Mouse (Mus musculus) large intestine, adult 2 months (tissue): ENCODE measurements at regions not wholly inside any gene's neighbourhood (a gene's known extent, or its start where the extent isn't known, plus 50 kb on each side); places are given as distances from the start of the nearest gene placed in this dataset.

Experiments used
- DNase-seq: peaks from one replicate; pipeline ENCODE4 v3.0.0-alpha.2; 2012; ENCODE audit warnings: low read depth, low spot score
- WGBS: fragments of 180-500 bp; shearing (Covaris S2); methylation state at CpG from one replicate; pipeline ENCODE4 v1.1.7; 2018; 5-methylcytosine and 5-hydroxymethylcytosine counted together

DNA sequence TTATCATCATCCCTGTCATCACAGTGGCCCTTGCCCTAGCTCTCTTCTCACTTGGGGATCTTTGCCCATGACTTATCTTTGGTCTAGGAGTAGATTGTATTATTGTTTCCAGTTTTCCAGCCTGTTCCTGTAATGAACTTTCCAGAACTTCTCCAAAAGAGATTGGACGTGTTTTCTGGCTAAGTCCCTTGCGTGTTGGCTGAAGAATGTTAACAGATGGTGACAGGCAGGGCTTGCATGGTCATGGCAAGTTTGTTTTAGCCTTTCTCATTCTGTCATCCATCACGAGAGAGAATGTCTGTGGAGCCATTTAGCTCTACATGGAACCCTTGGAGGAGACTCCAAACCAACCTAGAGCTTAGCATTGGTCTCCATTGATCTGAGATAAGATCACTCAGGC lies 123.2 kb upstream of the Adra1d start:
- no peak for DNase-seq
- 75% methylated on average over 3 of the region's 3 CpGs for WGBS

DNA sequence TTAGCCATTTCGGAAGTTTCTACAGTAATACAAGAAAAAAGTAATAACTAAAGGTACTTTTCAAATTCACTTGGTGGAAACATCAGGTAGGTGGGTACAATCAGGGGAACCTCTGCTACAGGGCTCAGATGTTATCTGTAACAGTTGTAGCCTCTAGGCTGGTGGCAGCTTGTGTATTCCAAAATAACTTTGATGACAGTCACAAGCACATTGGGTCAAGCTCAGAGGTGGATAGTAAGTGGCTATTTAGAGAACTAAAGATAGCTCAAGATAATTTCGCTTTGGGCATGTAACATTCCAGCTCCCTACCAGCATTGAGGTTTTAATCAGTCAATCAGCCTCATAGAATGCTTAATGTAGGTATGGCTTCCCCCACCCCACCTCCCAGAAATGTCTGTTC lies 121.7 kb upstream of the Adra1d start:
- WGBS, result 88% methylated on average over 2 of the region's 2 CpGs

DNA sequence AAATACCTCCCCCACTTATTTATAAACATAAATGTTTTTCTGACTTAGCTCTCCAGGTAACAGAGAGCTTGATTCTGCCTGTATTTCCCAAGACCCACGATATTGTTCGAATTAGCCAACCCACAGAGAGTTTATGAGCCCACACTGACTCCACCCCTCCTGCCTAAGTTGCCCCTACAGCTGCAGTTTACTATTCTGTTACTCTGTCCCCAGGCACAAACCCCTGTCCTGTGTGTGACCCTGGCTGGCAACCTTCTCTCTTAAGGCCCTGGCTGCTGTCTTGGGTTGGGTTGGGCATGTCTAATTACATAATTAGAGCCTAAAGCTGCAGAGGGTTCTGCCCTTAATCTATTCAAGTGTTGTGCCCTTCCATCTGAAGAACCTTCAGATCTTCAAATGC lies 116.4 kb upstream of the Adra1d start:
- DNase-seq, result no peak
- 57% methylated on average over 2 of the region's 2 CpGs for WGBS

More for the DNA sequence above, 121.7 kb upstream of the Adra1d start:
- no peak for DNase-seq

DNA sequence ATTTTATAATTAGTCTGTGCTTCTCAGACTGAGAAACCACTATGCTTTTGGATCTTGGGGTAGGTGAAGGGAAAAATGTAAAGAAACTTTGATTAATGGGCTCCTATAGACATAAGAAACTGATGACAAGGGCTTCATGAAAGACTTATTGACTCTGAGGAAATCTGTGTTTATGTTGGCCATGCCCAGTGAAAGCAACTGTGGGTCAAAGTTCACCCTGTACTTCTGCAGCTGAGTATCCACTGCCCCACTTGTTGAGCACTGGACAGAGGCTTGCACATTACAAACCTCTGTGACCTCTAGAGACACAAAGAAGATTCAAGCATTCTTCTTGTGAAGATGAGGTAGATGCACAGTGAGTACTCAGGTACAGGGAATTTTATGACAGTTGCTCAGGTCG lies 114.7 kb upstream of the Adra1d start:
- WGBS, result 80% methylated on average over 1 of the region's 1 CpGs
- no peak for DNase-seq

DNA sequence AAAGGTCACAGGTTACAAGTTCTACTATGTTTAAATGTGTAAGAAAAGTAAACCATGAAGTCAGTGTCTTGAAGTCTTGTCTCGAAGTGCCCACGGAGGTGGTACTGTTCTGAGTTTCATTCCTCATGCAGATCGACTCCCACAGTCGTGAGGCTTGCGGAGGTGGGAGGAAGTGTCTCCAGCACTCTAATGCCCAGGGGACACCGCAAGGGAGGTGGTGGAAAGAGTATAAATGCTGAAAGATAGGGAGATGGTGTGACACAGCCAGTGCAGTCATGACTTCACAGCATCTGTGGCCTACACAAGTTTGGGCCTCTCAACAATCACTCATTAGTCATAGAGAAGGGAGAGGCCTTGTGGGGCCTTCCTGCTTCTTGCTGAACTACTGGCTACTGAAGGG lies 112.8 kb upstream of the Adra1d start:
- WGBS, result 91% methylated on average over 6 of the region's 6 CpGs
- no peak for DNase-seq

DNA sequence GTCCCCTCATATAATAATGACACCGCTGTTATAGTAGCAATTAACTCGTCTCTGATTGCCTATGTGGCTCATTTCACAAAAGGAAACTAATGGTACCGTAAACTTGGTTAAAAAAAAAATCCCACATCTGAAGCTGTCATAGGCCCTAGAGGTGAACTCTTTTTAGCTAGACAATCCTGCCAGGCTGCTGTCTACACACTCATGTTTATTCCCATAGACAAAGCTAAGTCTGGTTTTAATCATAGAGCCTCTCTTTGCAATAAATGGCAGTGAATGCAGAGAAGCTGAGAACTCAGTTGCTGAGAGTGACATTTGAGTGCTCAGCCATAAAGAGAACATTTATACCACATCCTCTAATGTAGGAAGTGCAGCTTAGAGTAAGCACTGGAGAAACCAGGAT lies 111.3 kb upstream of the Adra1d start:
- 44% methylated on average over 3 of the region's 3 CpGs for WGBS
- DNase-seq, result no peak

DNA sequence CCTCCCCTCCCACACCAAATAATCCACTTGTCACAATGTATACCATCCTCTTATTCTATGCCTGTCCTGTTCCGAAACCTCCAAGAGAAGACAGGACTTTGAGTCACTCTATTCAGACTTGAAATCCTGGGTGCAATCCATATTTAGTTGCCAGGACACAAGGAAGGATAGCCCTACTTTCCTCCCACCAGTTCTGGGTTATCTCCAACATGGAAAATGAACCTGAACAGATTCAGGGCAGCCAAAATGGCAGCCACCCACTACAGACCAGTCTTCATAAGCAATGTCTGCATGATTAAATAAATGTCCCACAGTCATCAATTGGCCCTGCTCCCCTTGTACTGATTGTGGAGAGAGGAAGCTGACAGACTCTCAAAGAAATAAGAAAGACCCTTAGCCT lies 110.6 kb upstream of the Adra1d start:
- WGBS, result 94% methylated on average over 1 of the region's 1 CpGs
- DNase-seq, result no peak

DNA sequence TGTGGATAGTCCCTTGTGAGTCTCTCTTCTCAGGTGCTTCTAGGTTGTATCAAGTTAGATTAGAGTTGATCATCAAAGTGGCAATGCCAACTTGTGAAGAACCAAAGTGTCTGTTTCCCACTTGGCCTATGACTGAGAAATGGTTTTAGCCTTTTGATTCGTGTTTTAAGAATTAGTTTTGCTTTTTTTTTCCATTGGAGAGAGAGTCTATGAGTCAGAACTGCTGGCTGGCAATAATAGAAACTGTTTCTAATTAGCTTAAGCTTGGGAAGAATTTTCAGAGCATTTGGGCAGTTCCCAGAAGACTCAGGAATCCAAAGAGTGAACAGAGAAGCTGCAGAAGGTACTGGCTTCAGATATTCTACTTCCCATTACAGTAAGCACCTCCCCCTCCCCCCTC lies 110.1 kb upstream of the Adra1d start:
- 25% methylated on average over 1 of the region's 1 CpGs for WGBS

DNA sequence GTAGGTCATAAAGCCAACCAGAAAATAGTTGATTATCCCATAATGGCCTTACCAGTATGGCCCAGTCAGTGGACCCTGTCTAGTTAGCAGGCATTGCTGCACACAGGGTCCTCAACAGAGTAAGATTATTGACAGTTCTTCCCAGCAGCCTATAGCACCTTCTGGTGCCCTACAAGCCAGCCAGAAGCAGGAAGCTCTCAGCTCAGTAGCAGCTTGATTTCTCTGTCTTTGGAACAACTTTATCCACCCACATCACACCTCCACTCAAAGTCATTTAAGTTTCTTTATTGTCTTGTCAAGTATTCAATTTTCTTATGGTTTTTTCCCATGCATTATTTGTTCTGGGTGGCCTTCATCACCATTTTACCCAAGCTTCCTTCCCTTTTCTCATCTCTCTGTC lies 108.8 kb upstream of the Adra1d start:
- no peak for DNase-seq

More for the DNA sequence above, 110.1 kb upstream of the Adra1d start:
- no peak for DNase-seq

DNA sequence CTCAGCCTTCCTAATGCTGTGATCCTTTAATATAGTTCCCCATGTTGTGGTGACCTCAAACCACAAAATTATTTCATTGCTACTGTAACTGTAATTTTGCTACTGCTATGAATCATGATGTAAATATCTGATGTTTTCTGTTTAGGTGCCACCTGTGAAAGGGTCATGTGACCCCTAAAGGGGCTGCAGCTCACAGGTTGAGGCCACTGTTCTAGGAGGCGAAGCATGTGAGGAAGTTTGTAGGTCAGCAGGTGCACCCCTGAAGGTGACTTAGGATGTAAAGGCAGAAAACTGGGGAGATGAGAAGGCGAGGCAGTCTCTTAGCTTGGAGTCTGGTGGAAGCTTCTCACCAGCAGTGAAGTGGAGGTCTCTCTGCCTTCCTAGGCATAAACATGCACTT lies 105.8 kb upstream of the Adra1d start:
- no peak for DNase-seq
- 78% methylated on average over 2 of the region's 2 CpGs for WGBS

DNA sequence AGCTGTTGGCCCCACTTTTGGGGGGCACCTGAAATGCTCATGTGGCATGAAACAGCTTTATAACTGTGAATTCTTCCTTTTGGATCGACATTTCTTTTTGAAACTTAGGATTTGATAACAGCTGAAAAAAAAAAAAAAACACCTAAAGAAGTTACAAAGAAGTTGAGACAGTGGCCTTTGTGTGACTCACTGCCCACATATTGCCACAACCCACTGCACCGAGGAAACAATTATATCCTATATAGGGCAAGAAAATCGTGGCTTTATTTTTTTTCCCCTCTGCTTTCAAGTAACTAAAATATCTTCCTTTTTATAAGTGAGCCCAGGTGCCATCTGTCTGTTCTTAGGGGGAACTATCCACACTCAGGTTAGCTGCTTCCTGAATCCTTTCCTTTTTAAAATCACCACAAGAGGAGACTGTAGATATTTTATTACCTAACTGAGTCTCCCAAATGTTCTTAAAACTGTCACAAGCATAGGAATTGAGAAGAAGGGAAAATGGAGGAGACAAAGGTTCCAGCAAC lies 104.8 kb upstream of the Adra1d start:
- 63% methylated on average over 3 of the region's 3 CpGs for WGBS
- no peak for DNase-seq

DNA sequence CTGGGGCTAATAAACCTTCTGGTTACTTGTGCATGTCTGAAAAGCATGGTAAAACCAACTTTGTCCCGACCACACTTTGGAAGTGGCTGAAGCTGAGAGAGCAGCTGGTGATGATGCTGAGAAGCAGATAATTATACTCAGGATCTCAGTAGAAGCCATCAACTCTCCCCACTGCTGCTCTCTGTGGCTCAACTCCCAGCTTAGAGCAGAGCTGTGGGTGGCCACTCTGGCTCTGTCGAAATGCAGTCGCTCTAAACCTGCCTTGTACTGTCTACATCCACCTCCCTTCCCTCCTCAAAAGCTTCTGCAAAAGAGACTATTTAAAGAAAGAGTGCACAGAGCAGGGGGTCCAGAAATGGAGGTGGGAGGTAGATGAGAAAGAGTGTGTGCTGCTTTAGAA lies 102.5 kb upstream of the Adra1d start:
- no peak for DNase-seq
- WGBS, result 77% methylated on average over 3 of the region's 3 CpGs

DNA sequence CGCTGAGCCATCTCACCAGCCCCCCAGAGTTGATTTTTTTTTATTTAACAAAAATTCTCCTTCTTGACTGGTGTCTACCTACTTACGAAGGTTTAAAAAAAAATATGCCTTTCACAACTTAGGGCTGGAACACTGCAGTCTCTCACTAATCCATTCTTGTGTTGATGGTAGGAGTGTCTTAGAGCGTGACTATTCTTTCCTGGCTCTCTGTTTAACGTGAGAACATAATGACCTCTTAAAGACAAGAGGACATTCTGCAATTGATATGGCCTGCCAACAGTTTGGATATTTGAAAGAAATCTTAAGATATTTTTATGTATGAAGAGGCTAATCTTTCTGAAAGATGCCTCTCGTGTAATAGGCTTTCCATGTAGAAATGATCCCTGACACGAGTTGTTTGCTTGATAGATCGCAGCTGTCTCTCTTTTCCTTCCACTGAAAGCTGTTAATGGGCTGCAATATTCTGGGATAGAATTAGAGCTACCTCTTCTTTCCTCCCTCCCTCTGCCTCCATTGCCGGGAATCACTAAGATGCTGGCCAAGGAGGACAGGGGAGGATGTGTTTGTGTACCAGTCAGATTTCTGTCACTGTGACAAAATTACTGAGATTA lies 101.2 kb upstream of the Adra1d start:
- DNase-seq, result no peak

DNA sequence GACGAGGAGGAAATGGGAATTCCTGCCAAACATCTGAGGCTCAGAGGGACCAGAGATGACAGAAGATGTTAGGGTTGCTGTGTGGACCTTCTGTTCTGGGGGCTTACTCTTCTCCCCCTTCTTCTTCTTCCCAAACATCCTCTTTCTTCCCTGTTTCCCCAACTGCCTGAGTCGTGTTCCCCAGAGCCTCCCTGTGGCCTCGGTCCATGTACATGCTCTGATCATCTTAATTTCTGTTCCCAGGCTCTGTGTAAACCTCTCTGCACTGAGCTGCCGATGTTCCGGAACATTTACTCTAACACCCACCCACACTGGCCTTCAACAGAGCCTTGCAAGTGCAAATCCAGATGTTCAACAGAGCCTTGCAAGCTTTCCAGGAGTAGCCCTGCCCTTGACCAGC lies 90.1 kb upstream of the Adra1d start:
- DNase-seq, result no peak
- 51% methylated on average over 5 of the region's 5 CpGs for WGBS

More for the DNA sequence above, 101.2 kb upstream of the Adra1d start:
- 70% methylated on average over 8 of the region's 8 CpGs for WGBS

DNA sequence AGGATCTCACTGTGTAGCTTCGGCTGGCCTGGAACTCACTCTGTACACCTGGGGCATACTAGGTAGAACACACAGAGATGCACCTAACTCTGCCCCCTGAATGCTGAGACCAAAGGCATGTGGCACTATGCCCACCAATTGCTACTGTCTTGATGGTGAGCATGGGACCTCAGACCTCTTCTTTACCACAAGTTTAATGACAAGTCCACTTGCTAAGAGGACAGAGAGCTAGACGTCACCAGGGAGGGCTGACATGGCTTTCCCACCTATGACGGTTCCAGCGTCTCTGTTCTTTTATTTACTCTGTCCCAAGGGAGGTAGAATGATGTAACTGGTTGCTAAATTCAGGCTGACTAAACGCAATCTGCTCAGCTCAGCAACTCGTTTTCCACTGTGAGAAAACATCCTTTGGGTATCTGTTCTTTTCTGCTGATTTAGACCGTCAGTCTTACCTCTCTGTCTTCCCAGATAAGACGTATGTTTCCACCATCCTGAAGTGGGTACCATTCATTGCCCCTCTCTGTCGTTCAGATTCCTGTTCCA lies 88.6 kb upstream of the Adra1d start:
- DNase-seq, result no peak
- WGBS, result 52% methylated on average over 9 of the region's 9 CpGs

DNA sequence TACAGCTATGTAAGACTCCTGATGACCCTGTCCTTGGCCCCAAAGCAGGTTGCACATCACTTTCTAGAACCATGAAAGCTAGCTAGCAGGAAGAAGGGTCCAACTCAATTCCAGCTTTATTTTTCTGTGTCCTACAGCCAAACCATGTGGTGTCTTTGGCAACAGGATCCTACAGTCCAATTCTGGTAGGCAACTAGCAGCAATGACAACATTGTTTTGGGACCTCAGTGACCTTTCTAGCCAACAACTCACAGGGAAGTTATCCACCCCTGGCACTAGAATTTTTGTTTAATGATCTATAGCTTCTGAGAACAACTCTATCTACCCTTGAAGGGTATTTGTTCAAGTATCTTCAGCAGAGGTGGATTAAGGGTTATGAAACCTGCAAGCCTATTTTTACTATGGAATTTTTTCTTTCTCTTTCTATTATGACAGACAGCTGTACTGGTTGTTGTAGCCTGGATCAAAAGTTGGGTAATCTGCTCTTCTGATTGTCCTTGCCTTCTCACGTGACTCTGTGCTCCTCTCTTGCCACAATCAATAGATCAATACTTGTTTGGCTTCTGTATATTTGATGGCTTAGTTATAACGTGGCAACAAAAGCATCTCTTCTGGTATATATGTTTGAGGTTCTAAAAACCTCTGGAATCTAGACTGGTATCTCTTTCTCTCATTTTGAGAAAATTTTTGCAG lies 82.2 kb upstream of the Adra1d start:
- DNase-seq, result no peak
- WGBS, result 62% methylated on average over 2 of the region's 2 CpGs

DNA sequence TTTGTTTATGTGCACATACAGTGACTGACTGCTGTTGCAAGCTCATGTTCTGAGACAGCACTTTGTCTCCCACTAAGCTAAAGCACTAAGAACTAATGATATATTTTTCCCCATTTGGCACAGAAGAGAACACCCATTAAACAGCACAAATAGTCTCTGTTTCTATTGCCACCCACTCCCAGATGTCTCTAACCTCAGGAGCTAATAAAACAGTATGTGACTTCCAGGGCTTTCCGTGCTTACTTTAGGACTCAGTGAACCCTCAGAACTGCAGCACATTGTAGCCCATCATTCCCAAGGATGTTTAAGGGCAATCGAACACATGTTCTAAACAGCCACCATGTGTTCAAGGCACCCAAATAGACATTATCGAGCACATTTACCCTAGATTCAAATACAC lies 80.4 kb upstream of the Adra1d start:
- no peak for DNase-seq
- 70% methylated on average over 3 of the region's 3 CpGs for WGBS

DNA sequence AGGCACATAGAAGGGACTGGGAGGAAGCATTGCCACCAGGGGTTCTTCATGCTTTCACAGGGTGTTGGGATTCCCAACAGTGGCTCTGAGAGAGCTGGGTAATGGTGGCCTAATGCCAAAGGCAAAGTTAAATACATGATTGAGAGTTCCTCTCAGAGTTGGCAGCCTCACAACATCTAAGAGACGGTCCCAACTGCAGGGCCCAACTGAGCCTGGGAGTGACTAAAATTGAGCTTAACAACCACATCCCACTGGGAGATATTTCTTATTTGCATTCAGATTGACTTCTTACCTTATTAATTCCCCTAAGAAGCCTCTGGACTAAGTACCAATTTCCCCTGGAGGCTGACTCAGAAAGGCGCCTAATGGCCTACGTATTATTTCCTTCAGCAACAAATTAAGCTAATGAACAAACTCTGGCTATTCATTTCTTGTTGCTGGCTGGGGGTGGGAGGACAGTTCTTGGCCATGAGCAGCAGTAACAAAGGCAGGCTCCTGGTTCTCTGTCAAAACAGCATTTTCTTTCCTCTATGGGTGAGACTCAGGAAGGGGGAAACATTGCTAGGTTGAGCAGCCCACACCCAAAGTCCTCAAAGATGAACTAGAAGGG lies 77.0 kb upstream of the Adra1d start:
- DNase-seq, result no peak
- WGBS, result 87% methylated on average over 3 of the region's 3 CpGs

DNA sequence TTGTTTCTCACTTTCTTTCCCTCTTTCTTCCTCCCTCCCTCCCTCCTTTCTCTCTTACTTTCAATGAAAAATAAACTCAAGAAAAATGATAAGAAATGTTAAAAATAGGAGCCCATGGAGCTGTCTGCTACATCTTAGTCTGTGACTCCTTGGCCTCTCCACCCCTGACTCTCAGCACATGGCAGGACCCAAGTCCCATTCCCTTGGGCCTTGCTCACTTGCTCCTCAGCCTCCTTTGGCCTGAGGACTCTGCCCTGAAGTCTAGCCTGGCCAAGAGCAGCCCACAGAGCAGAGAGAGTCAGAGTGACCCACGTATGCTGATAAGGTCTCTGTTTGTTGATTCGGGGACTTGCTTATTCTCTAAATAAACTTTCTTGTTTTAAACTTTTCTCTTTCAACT lies 73.7 kb upstream of the Adra1d start:
- no peak for DNase-seq
- WGBS, result 56% methylated on average over 2 of the region's 2 CpGs

DNA sequence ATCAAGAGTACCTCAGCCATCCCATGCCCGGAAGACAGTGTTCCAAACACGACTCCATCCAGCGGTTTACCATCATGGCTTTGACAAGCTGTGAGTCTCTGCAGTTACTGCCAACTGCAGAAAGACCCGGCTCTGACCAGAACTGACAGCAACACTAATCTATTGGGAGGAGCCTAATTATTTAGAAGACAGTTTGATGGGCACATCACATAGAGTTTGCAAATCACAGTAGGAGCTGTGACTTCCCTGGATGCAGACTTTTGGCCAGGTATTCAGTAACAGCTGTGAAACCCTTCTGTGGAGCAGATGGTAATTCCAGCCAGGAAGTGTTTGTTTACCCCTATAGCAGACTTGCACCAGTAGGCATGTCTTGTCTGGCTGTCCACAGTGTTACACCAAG lies 55.8 kb upstream of the Adra1d start:
- DNase-seq, result no peak
- WGBS, result 68% methylated on average over 4 of the region's 4 CpGs

DNA sequence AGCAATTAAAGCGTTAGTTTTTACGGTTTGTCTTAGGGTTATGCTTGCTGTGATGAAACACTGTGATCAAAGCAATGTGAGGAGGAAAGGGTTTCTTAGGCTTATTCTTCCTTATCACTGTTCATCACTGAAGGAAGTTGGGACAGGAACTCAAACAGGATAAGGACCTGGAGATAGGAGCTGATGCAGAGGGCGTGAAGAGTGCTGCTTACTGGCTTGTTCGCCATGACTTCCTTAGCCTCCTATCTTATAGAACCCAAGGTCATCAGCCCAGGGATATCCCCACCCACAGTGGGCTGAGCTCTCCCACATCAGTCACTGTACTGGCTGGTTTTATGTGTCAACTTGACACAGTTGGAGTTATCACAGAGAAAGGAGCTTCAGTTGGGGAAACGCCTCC lies 50.4 kb upstream of the Adra1d start:
- DNase-seq, result no peak
- 56% methylated on average over 5 of the region's 5 CpGs for WGBS
